Mouse (Mus musculus) stomach, postnatal 0 days (tissue): ENCODE measurements around the gene Bola2. TPM values are rescaled to one million over a fixed set of nuclear protein-coding genes. Genes with fewer than 3 reads are reported as not detected.
"Not testable (repeated sequence)": the region's sequence is repeated elsewhere in the genome, so short reads cannot be mapped to it uniquely, and the experiment has no call there.

Experiments
- ATAC-seq: fragments of 200-750 bp; cut with Nextera tagmentation; 2 replicates; pipeline ENCODE4 v1.8.0; 2017; ENCODE audit not compliant: low FRiP score, low TSS enrichment
- DNase-seq: peaks from one replicate; pipeline ENCODE4 v3.0.0-alpha.2; 2016; ENCODE audit warnings: low spot score
- H3K27ac ChIP-seq: fragments of 300-500 bp; sonication (generic); replicated peaks from 2 replicates; pipeline ENCODE4 v1.5.1; 2014; ENCODE audit warnings: mild to moderate bottlenecking, control low read depth
- H3K27me3 ChIP-seq: fragments of 300-500 bp; sonication (generic); 2 replicates; pipeline ENCODE4 v1.6.1; 2014; ENCODE audit warnings: low read length; ENCODE audit not compliant: control insufficient read depth, insufficient read depth
- H3K36me3 ChIP-seq: fragments of 300-500 bp; sonication (generic); 2 replicates; pipeline ENCODE4 v1.6.1; 2014; ENCODE audit warnings: low read length, mixed read lengths; ENCODE audit not compliant: control insufficient read depth, insufficient read depth
- H3K4me1 ChIP-seq: fragments of 300-500 bp; sonication (generic); replicated peaks from 2 replicates; pipeline ENCODE4 v1.6.1; 2014; ENCODE audit warnings: antibody characterized with exemption; ENCODE audit not compliant: control insufficient read depth, insufficient read depth
- H3K4me2 ChIP-seq: fragments of 300-500 bp; sonication (generic); replicated peaks from 2 replicates; pipeline ENCODE4 v1.6.1; 2014; ENCODE audit warnings: low read depth, mild to moderate bottlenecking, control low read depth, moderate library complexity
- H3K4me3 ChIP-seq: fragments of 300-500 bp; sonication (generic); 2 replicates; pipeline ENCODE4 v1.5.1; 2014; ENCODE audit warnings: low read depth, low read length, control low read depth
- H3K9ac ChIP-seq: fragments of 300-500 bp; sonication (generic); 2 replicates; pipeline ENCODE4 v1.6.1; 2014; ENCODE audit warnings: mild to moderate bottlenecking, low read length, control low read depth, mixed read lengths
- H3K9me3 ChIP-seq: fragments of 300-500 bp; sonication (generic); 2 replicates; pipeline ENCODE4 v1.6.1; 2016; ENCODE audit warnings: low read length; ENCODE audit not compliant: control insufficient read depth
- CTCF ChIP-seq: IDR thresholded peaks from 2 replicates; pipeline ENCODE4 v1.5.1; 2016; ENCODE audit warnings: antibody characterized with exemption, low read depth, mild to moderate bottlenecking, moderate library complexity
- EP300 ChIP-seq: optimal IDR thresholded peaks from 2 replicates; pipeline ENCODE3; 2016; ENCODE audit warnings: antibody characterized with exemption
- WGBS: fragments of 180-500 bp; shearing (Covaris S2); extraction: QIAGEN DNeasy Blood & Tissue Kit; methylation state at CpG from one replicate; pipeline ENCODE4 v1.1.7; 2014; 5-methylcytosine and 5-hydroxymethylcytosine counted together
- polyA plus RNA-seq: library from polyadenylated mRNA; unstranded; fragments of >200 nt; fragmentation: Nextera tagmentation; extraction: Ambion mirVana; gene quantifications from 2 replicates; pipeline ENCODE4 v1.2.1, GENCODE M21; 2015

The Bola2 gene
- polyA plus RNA-seq, 1 experiment from 2014 or later, result 93.4 TPM

DNA sequence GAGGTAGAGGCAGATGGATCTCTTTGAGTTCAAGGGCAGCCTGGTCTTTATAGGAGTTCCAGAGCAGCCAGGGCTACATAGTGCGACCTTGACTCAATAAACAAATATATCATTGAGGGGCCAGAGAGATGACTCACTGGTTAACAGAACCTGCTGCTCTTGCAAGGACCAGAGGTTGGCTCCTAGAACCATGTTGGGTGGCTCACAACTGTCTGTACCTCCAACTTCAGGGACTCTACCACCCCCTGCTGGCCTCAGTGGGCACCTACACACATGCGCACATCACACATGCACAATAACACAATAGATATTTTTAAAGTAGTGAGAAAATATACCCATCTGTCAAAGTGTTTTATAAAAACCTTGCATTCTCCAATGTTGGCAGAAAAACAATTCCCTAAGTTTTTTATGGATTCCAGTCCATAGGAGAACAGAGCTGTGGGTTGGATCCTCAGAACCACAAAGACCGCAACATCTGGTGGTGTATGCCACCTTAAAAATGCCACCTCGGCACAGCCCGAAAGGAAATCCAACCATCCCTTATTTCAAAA is 23.7 kb downstream of the Bola2 start:
- Histone ChIP-seq H3K9ac (no peak overlapping the region), H3K4me2 (no peak overlapping the region), H3K4me1 (no peaks in the 10 kb centered on the region), H3K27me3 (no peaks in the 10 kb centered on the region), H3K9me3 (no peaks in the 10 kb centered on the region), H3K4me3 (no peak overlapping the region), H3K36me3 (no peaks in the 10 kb centered on the region), H3K27ac (no peak overlapping the region)
- ATAC-seq (no peak), DNase-seq (no peak)
- WGBS, result 89% methylated on average over 5 of the region's 5 CpGs
- TF ChIP-seq CTCF, result peak; percentile 30; the same call in 1 of the 2 replicates
- TF ChIP-seq EP300, result no peak

DNA sequence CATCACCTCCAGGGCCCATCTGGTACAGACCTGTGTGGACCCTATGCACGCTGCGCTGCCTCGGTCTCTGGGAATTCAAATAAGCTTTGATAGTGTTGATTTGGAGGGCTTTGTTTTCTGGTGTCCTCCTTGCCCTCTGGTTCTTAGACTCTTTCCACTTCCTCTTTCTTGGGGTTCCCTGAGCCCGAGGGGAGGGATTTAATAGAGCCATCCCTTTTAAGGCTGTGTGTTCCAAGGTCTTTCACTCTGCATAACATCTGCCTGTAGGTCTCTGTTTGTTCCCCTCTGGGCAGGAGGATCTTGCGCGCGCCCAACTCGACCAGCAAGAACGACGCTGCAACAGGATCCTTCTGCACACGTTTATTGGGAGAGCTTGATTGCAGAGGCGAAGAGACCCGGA is 26.4 kb downstream of the Bola2 start:
- no peak overlapping the region for H3K4me3 ChIP-seq
- H3K4me1 ChIP-seq, result no peaks in the 10 kb centered on the region
- DNase-seq (no peak), ATAC-seq (no peak)
- H3K27ac ChIP-seq, result no peak overlapping the region
- no peaks in the 10 kb centered on the region for H3K36me3 ChIP-seq
- H3K9me3 ChIP-seq, result no peaks in the 10 kb centered on the region
- no peak overlapping the region for H3K4me2 ChIP-seq
- H3K9ac ChIP-seq, result no peak overlapping the region
- no peaks in the 10 kb centered on the region for H3K27me3 ChIP-seq
- TF ChIP-seq CTCF (no peak), EP300 (no peak)
- 90% methylated on average over 13 of the region's 13 CpGs for WGBS

DNA sequence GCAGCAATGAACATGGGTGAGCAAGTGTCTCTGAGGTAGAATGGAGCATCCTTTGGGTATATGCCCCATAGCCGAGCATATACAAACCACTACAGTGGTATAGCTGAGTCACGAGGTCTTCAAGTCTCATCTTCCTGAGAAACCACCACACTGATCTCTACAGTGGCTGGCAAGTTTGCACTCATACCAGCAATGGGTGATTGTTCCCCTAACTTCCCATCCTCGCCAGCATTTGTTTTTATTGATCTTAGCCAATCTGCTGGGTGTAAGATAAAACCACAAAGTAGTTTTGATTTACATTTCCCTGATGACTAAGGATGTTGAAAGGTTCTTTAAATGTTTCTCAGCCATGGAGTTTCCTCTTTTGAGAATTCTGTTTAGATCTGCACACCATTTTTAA is 29.9 kb downstream of the Bola2 start:
- no peak overlapping the region for H3K27ac ChIP-seq
- no peak overlapping the region for H3K9ac ChIP-seq
- no peak for TF ChIP-seq EP300
- no peak for TF ChIP-seq CTCF
- no peak overlapping the region for H3K4me2 ChIP-seq
- no peaks in the 10 kb centered on the region for H3K9me3 ChIP-seq
- 57% methylated on average over 3 of the region's 3 CpGs for WGBS
- no peaks in the 10 kb centered on the region for H3K4me1 ChIP-seq
- no peaks in the 10 kb centered on the region for H3K27me3 ChIP-seq
- H3K4me3 ChIP-seq, result no peak overlapping the region
- no peak for DNase-seq
- ATAC-seq, result no peak
- H3K36me3 ChIP-seq, result no peaks in the 10 kb centered on the region

DNA sequence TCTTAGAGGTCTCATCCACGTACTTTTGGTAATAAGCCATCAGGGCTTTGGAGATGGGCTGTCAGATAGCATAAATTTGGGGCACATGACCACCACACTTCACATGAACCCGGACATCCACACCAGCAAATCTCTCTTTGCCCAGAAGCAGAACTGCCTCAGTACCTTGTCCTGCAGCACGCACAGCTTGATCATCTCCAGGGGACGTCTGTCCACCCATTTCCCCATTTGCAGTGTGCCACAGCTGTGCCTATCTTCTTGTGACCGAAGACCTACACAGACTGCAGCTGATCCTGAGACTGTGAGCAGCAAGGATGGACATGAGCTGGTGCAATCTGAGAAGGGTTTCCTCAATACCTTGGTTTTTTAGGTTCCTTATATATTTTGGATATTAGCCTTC is 30.5 kb downstream of the Bola2 start:
- DNase-seq (no peak), ATAC-seq (no peak)
- H3K27me3 ChIP-seq, result no peaks in the 10 kb centered on the region
- no peak overlapping the region for H3K4me3 ChIP-seq
- H3K4me1 ChIP-seq, result no peaks in the 10 kb centered on the region
- H3K36me3 ChIP-seq, result no peaks in the 10 kb centered on the region
- H3K4me2 ChIP-seq, result no peak overlapping the region
- TF ChIP-seq EP300 (no peak), CTCF (no peak)
- H3K27ac ChIP-seq, result no peak overlapping the region
- H3K9ac ChIP-seq, result no peak overlapping the region
- no peaks in the 10 kb centered on the region for H3K9me3 ChIP-seq
- WGBS, result 82% methylated on average over 5 of the region's 5 CpGs

DNA sequence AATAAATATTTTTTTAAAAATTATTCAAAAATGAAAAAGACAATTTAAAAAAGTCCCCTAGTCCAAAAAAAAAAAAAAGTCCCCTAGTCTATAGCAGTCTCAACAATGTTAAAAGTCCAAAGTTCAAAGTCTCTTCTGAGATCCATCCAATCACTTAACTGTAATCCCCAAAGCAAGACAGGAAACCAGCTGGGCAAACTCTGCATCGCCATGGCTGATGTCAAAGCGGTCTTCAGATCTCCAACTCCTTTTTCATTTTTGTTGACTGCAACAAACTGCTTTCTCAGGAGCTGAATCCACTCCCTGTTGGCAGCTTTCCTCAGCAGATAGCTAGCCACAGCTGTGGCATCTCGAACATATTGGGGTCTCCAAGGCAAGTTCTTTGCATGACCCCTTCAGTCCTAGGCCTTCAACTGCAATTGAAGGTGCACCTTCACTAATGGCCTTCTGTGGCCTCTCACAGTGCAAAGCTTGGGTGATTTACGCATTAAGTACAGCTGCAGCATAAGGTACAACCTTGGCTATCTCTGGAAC is 35.1 kb downstream of the Bola2 start:
- DNase-seq, H3K4me2 ChIP-seq, H3K9ac ChIP-seq, H3K4me3 ChIP-seq, H3K9me3 ChIP-seq, H3K27me3 ChIP-seq, H3K36me3 ChIP-seq, H3K4me1 ChIP-seq, ATAC-seq, H3K27ac ChIP-seq: not testable (repeated sequence)
- WGBS, result 59% methylated on average over 4 of the region's 4 CpGs

DNA sequence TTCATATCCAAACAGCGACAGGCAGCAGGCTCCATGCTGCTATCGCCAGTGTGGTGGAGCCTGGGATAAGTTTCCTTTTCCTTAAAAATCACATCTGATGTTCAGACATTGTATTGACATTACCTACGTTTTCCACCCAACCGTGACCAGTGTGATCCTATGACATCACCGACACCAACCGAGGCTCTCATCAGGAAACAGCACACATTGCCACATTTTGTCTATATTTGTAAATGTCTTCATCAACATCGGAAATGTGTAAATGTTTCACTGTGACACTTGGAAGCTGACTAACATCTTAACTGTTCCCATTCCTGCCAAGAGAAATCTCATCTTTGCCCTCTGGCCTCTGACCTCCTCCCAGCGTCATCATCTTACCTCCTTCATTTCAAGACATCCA is 40.9 kb downstream of the Bola2 start:
- no peak for ATAC-seq
- Histone ChIP-seq H3K4me2 (no peak overlapping the region), H3K27me3 (no peaks in the 10 kb centered on the region), H3K4me3 (no peak overlapping the region), H3K27ac (no peak overlapping the region), H3K36me3 (no peaks in the 10 kb centered on the region), H3K9ac (no peak overlapping the region), H3K4me1 (no peaks in the 10 kb centered on the region), H3K9me3 (no peaks in the 10 kb centered on the region)
- 72% methylated on average over 8 of the region's 8 CpGs for WGBS
- TF ChIP-seq CTCF (no peak), EP300 (no peak)
- DNase-seq, result no peak
